Mouse (Mus musculus) forebrain, embryonic 10.5 days (tissue): ENCODE measurements at regions not wholly inside any gene's neighbourhood (a gene's known extent, or its start where the extent isn't known, plus 50 kb on each side); places are given as distances from the start of the nearest gene placed in this dataset.

Experiments used
- DNase-seq: peaks from one replicate; pipeline ENCODE4 v3.0.0-alpha.2; 2017; ENCODE audit warnings: low spot score; ENCODE audit errors: extremely low spot score
- H3K27ac ChIP-seq: fragments of 300-500 bp; sonication (generic); 2 replicates; pipeline ENCODE4 v1.5.1; 2016; ENCODE audit warnings: mild to moderate bottlenecking
- H3K27me3 ChIP-seq: fragments of 300-500 bp; sonication (generic); 2 replicates; pipeline ENCODE4 v1.6.1; 2016; ENCODE audit warnings: mild to moderate bottlenecking; ENCODE audit not compliant: poor library complexity, severe bottlenecking
- H3K36me3 ChIP-seq: fragments of 300-500 bp; sonication (generic); replicated peaks from 2 replicates; pipeline ENCODE4 v1.6.1; 2016; ENCODE audit warnings: mild to moderate bottlenecking, moderate library complexity
- H3K4me1 ChIP-seq: fragments of 300-500 bp; sonication (generic); 2 replicates; pipeline ENCODE4 v1.6.1; 2016
- H3K4me3 ChIP-seq: fragments of 300-500 bp; sonication (generic); 2 replicates; pipeline ENCODE4 v1.5.1; 2016; ENCODE audit warnings: mild to moderate bottlenecking, moderate library complexity
- H3K9me3 ChIP-seq: fragments of 300-500 bp; sonication (generic); 2 replicates; pipeline ENCODE4 v1.6.1; 2016; ENCODE audit warnings: mild to moderate bottlenecking, moderate library complexity
- WGBS: fragments of 180-500 bp; shearing (Covaris S2); methylation state at CpG from one replicate; pipeline ENCODE4 v1.1.7; 2016; 5-methylcytosine and 5-hydroxymethylcytosine counted together
- microRNA counts: library from miRNA; unstranded; fragments of <30 nt; microRNA quantifications from one replicate; lab custom pipeline; 2017
- microRNA-seq: library from miRNA; unstranded; fragments of <30 nt; microRNA quantifications from one replicate; pipeline ENCODE4, GENCODE M21; 2017

- Histone ChIP-seq H3K4me3 (no peak overlapping the region), H3K27ac (no peak overlapping the region), H3K4me1 (no peaks in the 10 kb centered on the region), H3K36me3 (no peaks in the 10 kb centered on the region), H3K27me3 (no peaks in the 10 kb centered on the region), H3K9me3 (0 out of 2 replicates have a peak, but pooled peaks cover 10% of the 10 kb centered on the region)
- DNase-seq: no peak
- 84% methylated on average over 5 of the region's 5 CpGs for WGBS
Observed at GRCm38 (mm10) chr1:23163371-23163935, 61.4 kb upstream of the 4933415F23Rik start.

GRCm38 (mm10) chr1:23162766-23163165 lies 60.7 kb upstream of the 4933415F23Rik start:
- no peak for DNase-seq
- H3K27me3 ChIP-seq: no peaks in the 10 kb centered on the region
- no peaks in the 10 kb centered on the region for H3K36me3 ChIP-seq
- WGBS: 84% methylated on average over 6 of the region's 6 CpGs
- no peak overlapping the region for H3K4me3 ChIP-seq
- no peak overlapping the region for H3K27ac ChIP-seq
- no peaks in the 10 kb centered on the region for H3K4me1 ChIP-seq
- 0 out of 2 replicates have a peak, but pooled peaks cover 10% of the 10 kb centered on the region for H3K9me3 ChIP-seq

MicroRNA genes in the stretch of these regions (microRNA counts, 519-probe panel; counts per million panel counts)
- microRNA mmu-miR-30a (lab: Ali Mortazavi, UCI) (3,263 counts per million, percentile 72 among the panel's probes with 10 or more counts), microRNA mmu-miR-30c (lab: Ali Mortazavi, UCI) (6,264 counts per million, percentile 93 among the panel's probes with 10 or more counts)

Small RNA genes lying in the stretch of these regions (microRNA-seq; reads per million reads assigned to microRNA genes)
- 12,939 reads per million, percentile 96 among the genes with 10 or more reads in this experiment for gene Mir30a
- gene Mir30c-2: 40.1 reads per million, percentile 39 among the genes with 10 or more reads in this experiment
